Mouse (Mus musculus) erythroid progenitor cell, adult 5-6 weeks (primary cell): ENCODE results near the gene Lypla2. TPM values are rescaled to one million over a fixed set of nuclear protein-coding genes. Genes with fewer than 3 reads are reported as not detected.

Experiments
- ATAC-seq: replicated peaks from 2 replicates; pipeline ENCODE4 v1.8.0; 2016; ENCODE audit warnings: moderate number of reproducible peaks, mild to moderate bottlenecking, moderate TSS enrichment, inconsistent platforms; ENCODE audit not compliant: poor library complexity, low FRiP score, severe bottlenecking
- total RNA-seq, 2 experiments: library from RNA; stranded (forward) in 1 of 2; stranded (reverse) in 1 of 2; fragments of 150-400 nt in 1 of 2; fragments of 186-747, 209-891 nt in 1 of 2; gene quantifications; 2 replicates each; pipeline versions ENCODE4 v1.2.3 to v1.2.4; 2015 to 2017; ENCODE audit warnings: low replicate concordance in 2 of 2

The Lypla2 gene
- total RNA-seq, 2 experiments from 2014 or later = 12.9 to 16.3 TPM

DNA sequence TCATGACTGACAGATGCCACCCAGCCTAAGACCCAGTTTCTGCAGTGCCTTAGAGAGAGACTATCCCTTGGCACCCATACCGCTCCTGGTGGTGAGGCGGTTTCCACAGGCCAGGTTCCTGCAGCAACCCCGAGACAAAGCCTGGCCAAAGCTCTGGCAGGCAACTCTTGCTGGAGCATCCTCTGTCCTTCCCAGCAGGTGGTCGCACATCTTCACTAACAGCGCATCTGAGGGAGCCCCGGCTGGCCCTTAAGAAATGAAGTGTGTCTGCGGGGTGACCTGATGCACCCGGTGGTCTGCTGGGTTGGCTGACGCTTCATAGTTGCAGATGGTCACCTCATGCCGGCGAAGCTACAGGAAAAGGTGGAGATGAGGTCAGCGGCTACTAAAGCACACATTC is 3.7 kb upstream of the Lypla2 start:
- ATAC-seq = no peak

GRCm38 (mm10) chr4:135972911-135973811 is 735 bp upstream of the Lypla2 start:
- no peak for ATAC-seq

DNA sequence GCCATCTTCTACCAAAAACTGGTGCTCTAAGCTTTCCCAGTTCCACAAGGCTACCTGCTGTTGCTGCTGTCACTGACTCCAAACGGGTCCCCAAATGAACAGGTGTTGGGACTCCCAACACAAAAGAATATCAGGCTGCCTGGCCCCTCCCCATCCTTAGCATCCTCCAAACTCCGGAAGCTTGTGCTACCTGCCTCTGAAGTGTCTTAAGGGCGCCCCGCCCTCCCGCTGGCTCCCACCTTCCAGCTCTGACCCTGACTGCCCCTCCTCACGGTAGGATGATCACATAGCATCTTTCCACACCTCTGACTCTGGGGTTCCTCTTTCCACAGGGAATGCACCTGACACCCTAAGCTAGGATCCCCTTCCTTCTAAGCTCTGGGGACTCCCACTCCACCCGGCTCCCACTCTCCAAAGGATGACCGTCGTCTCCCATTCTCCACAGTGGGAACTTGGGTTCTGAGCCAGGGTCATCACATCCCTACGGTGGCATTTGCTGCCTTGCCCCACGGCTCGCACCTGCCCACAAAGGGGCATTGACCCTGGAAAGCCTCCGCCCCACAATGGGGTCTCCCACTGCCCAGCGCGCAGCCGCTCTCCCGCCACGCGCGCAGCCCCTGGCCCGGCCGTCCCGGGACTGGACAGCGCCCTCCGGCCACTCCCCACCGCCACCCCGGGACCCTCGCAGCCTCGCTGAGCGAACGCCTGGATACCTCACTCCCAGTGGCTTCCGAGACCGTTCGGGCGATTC is 446 bp downstream of the Lypla2 start:
- ATAC-seq = peak; percentile 36

GRCm38 (mm10) chr4:135970585-135970984 is 1.8 kb downstream of the Lypla2 start:
- no peak for ATAC-seq

DNA sequence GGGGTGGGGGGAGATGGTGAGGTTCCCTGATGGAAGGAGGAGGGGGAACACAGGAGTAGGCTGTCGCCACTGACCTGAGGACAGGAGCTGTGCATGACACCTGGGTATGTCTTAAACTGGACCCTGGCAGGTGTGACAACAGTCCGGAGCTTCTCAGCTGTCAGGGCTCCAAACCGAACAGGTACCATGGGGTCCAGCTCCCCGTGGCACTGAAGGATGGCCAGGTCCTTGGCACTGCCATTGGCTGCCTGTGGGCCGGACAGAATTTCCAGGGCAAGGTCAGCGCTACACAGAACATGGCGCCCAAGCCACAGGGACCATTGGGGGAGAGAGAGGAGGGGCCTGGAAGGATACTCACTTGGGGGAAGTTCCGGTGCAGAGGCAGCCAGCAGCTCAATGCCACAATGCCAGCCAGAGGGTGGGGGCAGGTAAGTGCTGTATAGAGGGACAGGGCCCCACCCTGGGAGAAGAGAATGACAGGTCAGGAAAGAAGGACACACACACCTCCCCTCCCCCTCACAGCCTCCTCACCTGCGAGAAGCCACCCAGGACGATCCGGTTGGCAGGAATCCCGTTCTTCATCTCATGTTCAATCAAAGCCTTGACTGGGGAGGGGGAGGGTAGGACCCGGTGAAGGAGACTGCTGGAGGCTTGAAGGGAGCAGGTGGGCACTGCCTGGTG is 3.2 kb downstream of the Lypla2 start:
- ATAC-seq = no peak

DNA sequence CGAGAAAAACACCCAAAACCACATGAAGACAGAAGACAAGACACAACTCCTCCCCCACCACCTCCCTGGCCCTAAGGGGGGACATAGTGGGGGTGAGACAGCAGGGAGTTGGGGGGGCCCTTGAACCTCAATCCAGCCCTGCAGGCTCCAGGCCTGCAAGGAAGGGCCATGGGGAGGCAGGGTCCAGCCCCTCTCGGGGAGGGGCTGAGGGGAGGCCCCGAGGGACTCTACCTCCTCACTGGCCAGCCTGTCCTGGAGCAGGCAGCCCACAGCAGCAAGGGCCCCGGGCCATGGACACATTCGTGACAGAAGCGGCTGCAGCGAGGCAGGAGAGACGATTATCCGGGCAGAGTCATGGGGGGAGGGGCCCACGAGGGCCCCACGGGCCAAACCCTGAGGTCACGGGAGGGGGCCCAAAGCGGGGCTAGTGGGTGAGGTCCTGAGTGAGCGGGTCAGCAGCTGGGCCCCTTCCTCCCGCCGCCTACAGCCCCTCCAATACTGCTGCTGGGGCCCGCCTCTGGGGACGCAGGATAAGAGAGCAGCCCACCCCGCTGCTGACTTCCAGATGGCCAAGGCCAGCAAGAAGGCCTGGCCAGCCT is 4.1 kb downstream of the Lypla2 start:
- ATAC-seq = no peak

GRCm38 (mm10) chr4:135967086-135967760 is 5.2 kb downstream of the Lypla2 start:
- no peak for ATAC-seq

GRCm38 (mm10) chr4:135966283-135966682 is 6.1 kb downstream of the Lypla2 start:
- ATAC-seq = no peak

GRCm38 (mm10) chr4:135965113-135965512 is 7.3 kb downstream of the Lypla2 start:
- ATAC-seq = no peak

DNA sequence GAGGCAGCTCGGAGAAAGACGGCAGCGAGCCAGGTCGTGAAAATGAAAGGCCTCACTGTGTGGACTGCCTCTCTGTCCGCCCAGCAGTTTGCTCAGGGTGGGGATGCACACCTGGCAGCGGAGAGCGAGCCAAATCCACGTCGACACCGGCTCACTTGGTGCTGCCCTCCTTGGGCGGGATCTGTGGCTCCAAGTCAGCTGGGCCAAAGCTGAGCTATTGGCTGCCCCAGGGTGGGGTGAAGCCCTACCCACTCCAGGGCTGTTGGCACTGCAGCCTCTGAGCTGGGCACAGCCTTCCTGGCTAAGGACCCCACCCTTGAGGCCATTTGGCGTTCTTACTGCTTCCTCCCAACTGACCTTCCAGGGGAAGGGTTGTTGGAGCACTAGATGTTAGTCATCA is 8.0 kb downstream of the Lypla2 start:
- peak; percentile 64 for ATAC-seq

- peak; percentile 81 for ATAC-seq
Observed at GRCm38 (mm10) chr4:135963457-135964193, 8.8 kb downstream of the Lypla2 start, which contains the start of gene Gale. Gene Gale (plus strand): TSS chr4:135963727.

DNA sequence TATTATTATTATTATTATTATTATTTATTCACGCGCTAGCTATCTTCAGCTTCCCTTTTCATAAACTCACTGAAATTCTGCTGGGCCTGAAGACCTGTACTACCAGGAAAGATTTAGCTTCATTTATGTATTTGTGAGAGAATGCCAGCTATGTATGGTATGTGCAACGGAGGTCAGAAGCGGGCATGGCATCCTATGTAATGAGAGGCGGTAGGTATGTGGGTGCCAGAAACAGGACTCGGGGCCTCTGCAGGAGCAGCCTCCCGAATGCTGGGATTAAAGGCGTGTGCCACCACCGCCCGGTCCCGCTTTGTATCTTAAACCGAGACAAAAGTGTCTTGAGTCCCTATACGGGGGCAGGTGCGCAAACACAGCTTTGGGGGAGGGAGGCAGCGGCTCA is 9.5 kb downstream of the Lypla2 start:
- no peak for ATAC-seq

DNA sequence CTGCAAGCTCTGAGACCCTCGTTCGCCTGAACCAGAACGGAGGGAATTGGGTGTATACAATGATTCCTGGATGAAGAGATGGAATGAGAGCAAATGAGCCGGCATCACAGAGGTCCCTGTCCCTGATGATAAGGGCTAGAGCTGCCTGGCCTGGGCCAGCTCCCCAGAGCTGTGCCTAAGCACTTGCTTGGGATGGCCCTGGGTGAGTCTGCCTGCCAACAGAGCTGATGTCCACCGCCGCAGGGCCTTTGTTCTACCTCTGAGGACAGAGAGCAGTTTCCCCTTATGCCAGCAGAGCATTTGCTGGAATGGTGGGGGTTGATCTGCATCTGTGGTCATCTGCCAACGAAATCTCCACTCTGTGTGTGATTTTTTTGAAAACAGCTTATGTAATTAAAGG is 10.2 kb downstream of the Lypla2 start:
- ATAC-seq = no peak

DNA sequence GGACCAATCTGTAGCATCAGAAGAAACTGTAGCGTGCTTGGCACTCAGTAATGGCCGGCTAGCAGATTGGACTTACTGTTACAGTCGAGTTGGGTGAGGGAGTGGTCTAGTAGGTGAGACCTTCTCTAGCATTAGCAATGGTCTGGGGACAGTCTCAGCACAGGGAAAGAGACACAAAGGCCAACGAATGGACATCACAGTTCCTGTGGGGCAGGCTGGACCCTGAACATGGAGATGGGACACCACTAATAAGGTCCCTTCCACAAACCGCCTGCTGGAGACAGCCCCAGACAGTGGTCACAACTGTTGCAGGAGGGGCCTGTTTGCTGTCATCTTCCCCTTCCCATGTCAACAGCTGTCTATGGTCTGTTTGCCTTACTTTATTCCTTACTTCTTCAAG is 10.7 kb downstream of the Lypla2 start:
- no peak for ATAC-seq

GRCm38 (mm10) chr4:135960717-135961116 is 11.7 kb downstream of the Lypla2 start:
- peak; percentile 44; the same call in 1 of the 2 replicates for ATAC-seq

DNA sequence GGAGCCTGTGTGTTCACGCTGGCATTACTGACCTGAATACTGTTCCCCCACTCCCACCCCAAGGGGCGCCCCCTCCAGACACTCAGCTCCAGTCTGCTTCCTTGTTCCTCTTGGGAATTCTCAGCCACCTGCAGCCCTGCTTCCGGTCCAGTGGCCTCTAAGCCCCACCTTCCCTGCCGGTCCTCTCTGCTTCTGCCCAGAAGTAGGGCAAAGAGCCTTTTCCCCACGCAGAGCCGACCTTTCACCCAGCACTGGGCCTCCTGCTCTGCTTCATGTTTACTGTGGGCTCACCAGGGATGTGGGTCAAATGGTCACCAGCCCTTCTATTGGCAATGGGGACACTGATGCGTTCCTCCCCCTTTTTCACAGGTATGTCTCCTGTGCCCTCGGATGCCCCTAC is 14.1 kb downstream of the Lypla2 start:
- no peak for ATAC-seq

DNA sequence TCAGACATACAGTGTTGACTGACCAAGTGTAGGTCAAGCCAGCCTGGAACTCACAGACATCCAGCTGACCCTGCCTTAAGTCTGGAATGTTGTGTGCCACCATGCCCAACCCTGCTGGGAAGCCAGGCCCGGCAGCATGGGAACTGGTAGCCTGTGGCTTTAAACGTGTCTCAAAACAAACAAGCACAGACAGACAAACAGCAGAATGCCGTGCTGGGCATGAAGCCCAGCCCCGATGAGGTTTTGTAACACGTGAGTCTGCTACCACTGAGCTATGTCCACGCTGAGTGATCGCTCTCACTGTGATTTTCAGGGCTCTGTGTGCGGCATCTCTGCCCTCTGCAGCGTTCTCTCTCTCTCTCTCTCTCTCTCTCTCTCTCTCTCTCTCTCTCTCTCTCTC is 16.5 kb downstream of the Lypla2 start:
- no peak for ATAC-seq

- ATAC-seq = peak; percentile 79
Observed at GRCm38 (mm10) chr4:135954241-135954640, 18.2 kb downstream of the Lypla2 start.

DNA sequence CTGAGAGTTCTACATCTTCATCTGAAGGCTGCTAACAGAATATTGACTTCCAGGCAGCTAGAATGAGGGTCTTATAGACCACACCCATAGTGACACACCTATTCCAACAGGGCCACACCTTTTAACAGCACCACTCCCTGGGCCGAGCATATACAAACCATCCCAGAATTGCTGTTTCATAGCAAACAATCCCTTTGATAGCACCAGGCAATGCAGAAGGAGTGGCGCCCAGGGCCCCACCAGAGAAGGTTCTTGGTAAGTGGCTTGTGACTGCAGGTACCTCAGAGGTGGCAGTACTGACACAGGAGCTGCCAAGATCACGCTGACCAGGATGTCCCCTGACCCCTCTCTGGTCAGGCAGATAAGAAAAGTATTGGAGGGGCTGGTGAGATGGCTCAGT is 19.2 kb downstream of the Lypla2 start:
- ATAC-seq = no peak
